Mouse (Mus musculus) testis, adult 2 months (tissue): ENCODE data around the gene Lig3. TPM values are rescaled to one million over a fixed set of nuclear protein-coding genes. Genes with fewer than 3 reads are reported as not detected.
"Not testable (repeated sequence)": the region's sequence is repeated elsewhere in the genome, so short reads cannot be mapped to it uniquely, and the experiment has no call there.

Source experiments
- H3K27ac ChIP-seq: fragments of 200-500 bp; 2 replicates; pipeline ENCODE4 v1.5.1; 2012; ENCODE audit warnings: low read depth, low read length; ENCODE audit not compliant: control insufficient read depth, insufficient read depth
- H3K27me3 ChIP-seq: fragments of 200-500 bp; 2 replicates; pipeline ENCODE4 v1.6.1; 2012; ENCODE audit warnings: mild to moderate bottlenecking, low read length, moderate library complexity; ENCODE audit not compliant: control insufficient read depth, insufficient read depth
- H3K36me3 ChIP-seq: fragments of 200-500 bp; 2 replicates; pipeline ENCODE4 v1.6.1; 2012; ENCODE audit warnings: mild to moderate bottlenecking, low read length; ENCODE audit not compliant: control insufficient read depth, insufficient read depth
- H3K4me1 ChIP-seq: fragments of 200-500 bp; 2 replicates; pipeline ENCODE4 v1.6.1; 2012; ENCODE audit warnings: low read length; ENCODE audit not compliant: control insufficient read depth, insufficient read depth
- H3K4me3 ChIP-seq: fragments of 200-500 bp; 2 replicates; pipeline ENCODE4 v1.5.1; 2012; ENCODE audit warnings: low read depth, mild to moderate bottlenecking, low read length, moderate library complexity, mixed read lengths; ENCODE audit not compliant: control insufficient read depth
- CTCF ChIP-seq: fragments of 200-500 bp; IDR thresholded peaks from 2 replicates; pipeline ENCODE4 v1.5.1; 2012; ENCODE audit warnings: low read depth, mild to moderate bottlenecking, inconsistent platforms, low read length, moderate library complexity; ENCODE audit not compliant: control insufficient read depth, insufficient read depth, insufficient replicate concordance
- POLR2A ChIP-seq: fragments of 200-500 bp; IDR thresholded peaks from 2 replicates; pipeline ENCODE4 v1.6.1; 2012; ENCODE audit warnings: low read depth, mild to moderate bottlenecking, inconsistent platforms, low read length, moderate library complexity; ENCODE audit not compliant: control insufficient read depth
- polyA plus RNA-seq: library from polyadenylated mRNA; depleted of rRNA; stranded (reverse); fragments of >200 nt; gene quantifications from 2 replicates; pipeline ENCODE4 v1.2.3, GENCODE M21; 2012

The Lig3 gene
- polyA plus RNA-seq, 1 experiment: 107 TPM

DNA sequence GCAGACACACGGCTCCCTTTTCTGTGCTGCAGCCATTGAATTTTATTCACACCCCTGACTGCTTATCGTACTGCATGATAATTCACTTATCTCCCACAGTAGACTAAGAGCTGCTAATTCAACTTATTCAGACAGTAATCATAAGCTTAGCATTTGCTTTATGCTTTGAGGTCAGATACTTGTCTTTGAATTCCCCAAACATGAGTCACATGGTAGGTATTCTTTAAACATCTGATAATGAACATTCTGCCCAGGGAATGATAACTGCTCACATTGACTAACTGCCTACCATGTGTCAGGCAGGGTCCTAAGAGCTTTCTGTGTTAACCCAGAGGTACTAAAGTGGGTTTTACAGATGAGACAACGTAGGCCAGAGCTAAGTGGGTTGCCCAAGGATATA lies 25.7 kb downstream of the Lig3 start:
- no peaks in the 10 kb centered on the region for H3K27me3 ChIP-seq

DNA sequence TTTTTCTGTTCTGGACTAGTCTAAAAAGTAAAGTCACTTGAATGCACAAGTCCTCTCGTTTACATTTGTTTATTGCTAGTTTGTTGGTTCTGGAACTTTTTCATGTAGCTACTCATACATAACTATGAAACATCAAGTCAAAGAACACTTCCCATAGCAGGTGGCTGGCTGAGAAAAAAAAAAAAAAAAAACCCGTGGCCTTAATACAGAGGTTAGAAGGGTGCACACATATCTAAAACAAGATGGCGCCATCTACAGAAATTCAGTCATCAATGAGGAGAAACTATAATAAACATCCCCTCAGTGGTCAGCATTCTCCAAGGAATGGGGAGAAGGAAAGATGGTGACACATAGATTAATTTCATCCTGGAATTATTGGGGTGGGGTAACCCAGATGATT lies 26.5 kb downstream of the Lig3 start:
- Histone ChIP-seq H3K27ac (no peak overlapping the region), H3K4me3 (no peak overlapping the region), H3K4me1 (no peaks in the 10 kb centered on the region), H3K36me3 (no peaks in the 10 kb centered on the region), H3K27me3 (no peaks in the 10 kb centered on the region)
- TF ChIP-seq POLR2A: no peak
- no peak for TF ChIP-seq CTCF

More for the DNA sequence above, 25.7 kb downstream of the Lig3 start:
- Histone ChIP-seq H3K36me3 (no peaks in the 10 kb centered on the region), H3K27ac (no peak overlapping the region), H3K4me1 (no peaks in the 10 kb centered on the region), H3K4me3 (no peak overlapping the region)
- TF ChIP-seq CTCF: no peak
- TF ChIP-seq POLR2A: no peak

DNA sequence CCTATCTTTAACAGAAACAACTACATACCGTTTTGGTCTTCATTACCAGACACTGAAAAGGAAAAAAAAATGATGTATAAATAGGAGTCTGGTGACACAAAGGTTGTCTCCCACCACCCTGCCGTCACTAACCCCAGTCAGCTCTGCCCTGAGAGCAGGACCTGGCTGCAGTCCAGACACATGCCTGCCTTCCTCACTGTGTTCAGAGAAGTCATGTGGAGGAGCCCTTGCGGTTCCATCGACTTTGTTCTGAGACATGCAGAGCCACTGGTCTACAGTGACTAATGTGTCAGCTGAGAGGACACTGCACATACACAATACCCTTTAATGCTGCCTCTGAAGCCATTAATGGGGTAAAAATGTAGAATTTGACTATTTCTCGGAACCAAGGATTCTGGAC lies 27.6 kb downstream of the Lig3 start:
- Histone ChIP-seq H3K27ac (no peak overlapping the region), H3K36me3 (no peaks in the 10 kb centered on the region), H3K27me3 (no peaks in the 10 kb centered on the region), H3K4me3 (no peak overlapping the region), H3K4me1 (no peaks in the 10 kb centered on the region)
- TF ChIP-seq CTCF: no peak
- no peak for TF ChIP-seq POLR2A

- no peaks in the 10 kb centered on the region for H3K4me1 ChIP-seq
- no peaks in the 10 kb centered on the region for H3K36me3 ChIP-seq
- H3K27ac ChIP-seq: no peak overlapping the region
- TF ChIP-seq CTCF: peak; percentile 60; the same call in 1 of the 2 replicates
- no peak for TF ChIP-seq POLR2A
- H3K4me3 ChIP-seq: no peak overlapping the region
- no peaks in the 10 kb centered on the region for H3K27me3 ChIP-seq
These were observed 38.4 kb downstream of the Lig3 start for GRCm38 (mm10) chr11:82819350-82819749.

DNA sequence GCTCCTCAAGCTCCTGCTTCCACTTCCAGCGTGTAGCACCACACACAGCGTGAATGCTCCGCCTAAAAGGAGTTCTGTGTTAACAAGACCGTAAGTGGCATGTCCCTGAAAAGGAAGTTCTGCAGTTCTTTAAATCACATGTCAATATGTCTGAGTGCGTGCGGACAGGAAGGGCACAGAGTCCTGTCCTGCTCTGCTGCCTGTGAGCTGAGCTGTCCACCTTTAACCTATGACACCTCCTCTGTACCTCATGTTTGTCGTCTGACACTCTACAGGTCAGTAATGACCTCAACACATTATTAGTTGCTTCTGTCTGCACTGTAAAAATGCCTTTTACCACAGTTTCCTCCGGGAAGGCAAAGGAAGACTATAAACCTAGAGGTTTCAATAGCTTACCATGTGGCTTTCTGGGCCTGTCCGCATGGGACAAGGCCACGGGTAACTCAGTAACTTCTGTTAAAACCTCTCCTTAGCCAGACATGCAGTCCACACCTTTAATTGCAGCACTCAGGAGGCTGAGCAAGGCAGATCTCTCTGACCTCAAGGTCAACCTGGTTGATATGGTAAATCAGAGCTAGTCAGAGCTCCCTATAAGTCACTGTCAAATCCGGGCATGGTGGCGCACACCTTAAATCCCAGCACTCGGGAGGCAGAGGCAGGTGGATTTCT lies 40.0 kb downstream of the Lig3 start:
- Histone ChIP-seq H3K27ac (no peak overlapping the region), H3K27me3 (no peaks in the 10 kb centered on the region), H3K4me1 (no peaks in the 10 kb centered on the region), H3K4me3 (no peak overlapping the region), H3K36me3 (no peaks in the 10 kb centered on the region)
- no peak for TF ChIP-seq POLR2A
- no peak for TF ChIP-seq CTCF

- Histone ChIP-seq H3K27me3 (no peaks in the 10 kb centered on the region), H3K36me3 (no peaks in the 10 kb centered on the region), H3K4me1 (no peaks in the 10 kb centered on the region), H3K27ac (no peak overlapping the region), H3K4me3 (peak overlapping the region; percentile 61)
- TF ChIP-seq POLR2A (no peak), CTCF (no peak)
These were observed 45.9 kb downstream of the Lig3 start for GRCm38 (mm10) chr11:82826818-82827217.

- Histone ChIP-seq H3K4me1 (no peaks in the 10 kb centered on the region), H3K27ac (no peak overlapping the region), H3K36me3 (no peaks in the 10 kb centered on the region), H3K27me3 (no peaks in the 10 kb centered on the region), H3K4me3 (no peak overlapping the region)
- no peak for TF ChIP-seq CTCF
- TF ChIP-seq POLR2A: no peak
These were observed 50.3 kb downstream of the Lig3 start for GRCm38 (mm10) chr11:82831008-82831893.

DNA sequence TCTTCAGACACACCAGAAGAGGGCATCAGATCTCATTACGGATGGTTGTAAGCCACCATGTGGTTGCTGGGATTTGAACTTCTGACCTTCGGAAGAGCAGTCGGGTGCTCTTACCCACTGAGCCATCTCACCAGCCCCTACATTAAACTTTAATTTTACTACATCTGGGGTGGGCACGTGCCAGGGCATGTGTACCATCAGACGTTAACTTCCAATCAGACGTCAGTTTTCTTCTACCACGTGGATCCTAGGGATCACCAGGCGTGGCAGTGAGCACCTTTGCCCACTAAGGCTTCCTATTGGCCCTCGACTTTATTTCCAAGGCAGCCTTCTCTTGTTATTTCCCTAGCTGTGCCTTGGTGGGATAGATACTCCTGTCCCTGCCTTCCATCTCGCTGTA lies 51.5 kb downstream of the Lig3 start:
- not testable (repeated sequence) for H3K4me3 ChIP-seq, H3K27ac ChIP-seq, H3K36me3 ChIP-seq

More for the DNA sequence above, 51.5 kb downstream of the Lig3 start:
- H3K4me1 ChIP-seq, H3K27me3 ChIP-seq: not testable (repeated sequence)
